Mouse (Mus musculus) granulocyte monocyte progenitor cell, adult 5-6 weeks (primary cell): ENCODE results near the gene Gcnt4. TPM values are rescaled to one million over a fixed set of nuclear protein-coding genes. Genes with fewer than 3 reads are reported as not detected.
A peak's percentile ranks its signal among the peaks of the same experiment; 100 is the strongest.

Experiments
- ATAC-seq: replicated peaks from 2 replicates; pipeline ENCODE4 v1.8.0; 2016; ENCODE audit warnings: mild to moderate bottlenecking, moderate TSS enrichment, inconsistent platforms; ENCODE audit not compliant: poor library complexity, severe bottlenecking
- total RNA-seq, 2 experiments: library from RNA; stranded (forward) in 1 of 2; stranded (reverse) in 1 of 2; fragments of 200-712, 200-1000 nt in 1 of 2; fragments of >200 nt in 1 of 2; fragmentation: Nextera tagmentation in 1 of 2; gene quantifications; 2 replicates each; pipeline ENCODE4 v1.2.3; 2014 to 2017

Gene Gcnt4
- total RNA-seq, 2 experiments from 2014 or later = 0.69 to 0.88 TPM

GRCm38 (mm10) chr13:96945748-96946147, 21.3 kb downstream of the Gcnt4 start:
- no peak for ATAC-seq

DNA sequence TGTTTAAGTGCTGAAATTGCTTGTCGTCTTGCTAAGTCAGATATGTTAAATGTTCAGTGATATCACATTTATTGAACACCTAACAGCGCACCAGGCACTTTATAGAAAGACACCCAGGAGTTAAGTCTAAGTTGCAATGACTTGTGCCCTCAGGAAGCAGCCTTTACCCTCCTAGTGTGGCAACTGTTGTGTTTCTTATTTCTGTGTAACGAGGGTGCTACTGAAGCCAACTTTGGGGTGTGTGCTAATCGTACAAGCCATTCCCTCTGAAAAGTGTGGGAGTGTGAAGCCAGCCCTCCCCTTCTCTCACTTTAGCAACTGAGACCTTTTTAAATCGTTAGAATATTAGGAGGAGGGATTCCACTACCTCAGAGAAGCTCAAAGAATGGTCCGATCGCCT, 23.2 kb downstream of the Gcnt4 start:
- ATAC-seq = no peak

GRCm38 (mm10) chr13:96951880-96952279, 27.4 kb downstream of the Gcnt4 start:
- ATAC-seq = no peak

- ATAC-seq = no peak
Measured at GRCm38 (mm10) chr13:96956466-96956865, 32.0 kb downstream of the Gcnt4 start.

GRCm38 (mm10) chr13:96960019-96960418, 35.5 kb downstream of the Gcnt4 start:
- ATAC-seq = no peak

DNA sequence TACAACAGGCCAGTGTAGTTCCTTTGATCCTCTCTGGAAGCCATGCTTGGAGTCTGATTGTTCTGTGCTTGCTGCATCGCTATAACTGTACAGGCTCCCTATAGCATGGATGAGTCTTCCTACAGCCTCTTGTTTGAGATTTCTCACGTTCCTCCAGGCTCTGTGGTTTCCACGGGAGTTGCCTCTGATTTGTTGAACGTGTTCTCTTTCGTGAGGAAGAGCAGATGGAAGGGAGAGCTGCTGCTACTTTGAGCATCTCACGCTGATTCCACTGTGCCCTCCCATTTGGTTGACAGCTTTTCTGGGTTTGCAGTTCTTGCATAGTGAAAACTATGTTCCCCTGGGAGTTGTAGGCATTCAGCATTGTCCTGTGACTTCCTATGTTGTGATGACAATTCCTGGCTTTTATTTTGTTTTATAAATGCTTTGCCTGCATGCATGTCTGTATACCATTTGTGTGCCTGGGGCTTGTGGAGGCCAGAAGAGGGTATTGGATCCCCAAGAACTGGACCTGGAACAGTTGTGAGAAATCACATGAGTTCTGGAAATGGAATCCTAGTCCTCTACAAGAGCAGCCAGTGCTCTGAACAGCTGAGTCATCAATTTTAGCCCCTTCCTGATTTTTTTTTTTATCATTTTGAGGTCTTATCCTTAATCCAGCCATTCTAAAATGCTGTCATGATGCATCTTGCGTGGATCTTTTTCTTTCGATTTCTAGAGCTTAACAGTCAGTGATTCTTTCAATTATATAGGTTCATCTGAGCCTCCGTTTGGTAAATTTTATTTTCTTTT, 37.1 kb downstream of the Gcnt4 start:
- ATAC-seq = no peak

DNA sequence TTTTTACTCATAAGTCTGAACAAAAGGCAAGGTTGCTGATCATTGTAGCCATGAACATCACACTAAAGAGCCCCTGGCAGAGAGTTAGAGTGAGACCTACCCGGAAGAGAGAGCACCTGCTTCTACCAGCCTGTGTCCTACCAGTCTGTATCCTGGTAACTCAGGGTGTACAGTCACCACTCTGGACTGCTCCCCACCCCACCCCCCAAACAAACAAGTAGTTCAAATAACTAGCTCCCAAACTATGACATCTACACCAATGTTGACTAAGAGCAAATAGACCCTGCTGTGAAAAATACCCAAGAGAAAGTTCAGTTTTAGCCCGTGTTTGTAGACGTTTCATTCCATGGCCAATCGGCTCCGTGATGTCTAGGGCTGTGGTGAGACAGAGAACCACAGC, 38.3 kb downstream of the Gcnt4 start:
- ATAC-seq = no peak

DNA sequence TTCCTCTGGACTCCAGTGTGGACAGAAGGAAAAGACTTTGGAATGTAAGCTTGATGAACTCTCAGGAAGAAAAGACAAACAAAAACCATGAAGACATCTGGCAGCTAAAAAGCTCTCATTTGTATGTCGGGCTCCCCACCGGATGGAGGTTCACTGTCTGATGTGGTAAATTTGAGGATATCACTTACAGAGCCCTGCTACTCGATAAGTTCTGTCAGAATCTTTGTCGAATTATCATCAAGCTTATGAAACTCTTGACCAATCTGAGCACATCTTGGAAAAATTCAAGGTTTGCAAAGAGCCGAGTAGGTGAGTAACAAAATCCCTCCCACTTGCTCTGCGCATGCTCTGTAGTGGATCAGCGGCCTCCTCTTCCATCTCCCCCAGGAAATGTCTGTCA, 40.5 kb downstream of the Gcnt4 start:
- ATAC-seq = no peak

- no peak for ATAC-seq
Measured at GRCm38 (mm10) chr13:96966210-96967089, 42.0 kb downstream of the Gcnt4 start.

DNA sequence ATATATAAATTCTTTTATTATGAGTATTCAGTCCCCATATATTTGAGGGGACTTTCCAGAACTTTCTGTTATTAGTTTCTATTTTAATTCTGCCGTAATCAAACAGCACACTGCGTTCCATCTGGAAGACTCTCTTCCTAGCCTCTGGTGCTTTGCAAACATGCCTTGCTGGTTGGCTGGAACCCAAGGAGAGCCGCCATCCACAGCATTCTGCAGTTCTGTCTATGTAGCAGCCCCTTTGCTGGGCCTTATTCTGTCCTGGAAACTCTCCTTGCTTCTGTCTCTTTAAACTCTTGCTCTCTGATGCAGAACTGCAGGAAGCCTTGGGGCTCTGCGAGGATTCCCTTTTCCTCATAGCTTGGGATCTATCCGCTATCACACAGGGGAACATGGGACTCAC, 42.6 kb downstream of the Gcnt4 start:
- no peak for ATAC-seq

DNA sequence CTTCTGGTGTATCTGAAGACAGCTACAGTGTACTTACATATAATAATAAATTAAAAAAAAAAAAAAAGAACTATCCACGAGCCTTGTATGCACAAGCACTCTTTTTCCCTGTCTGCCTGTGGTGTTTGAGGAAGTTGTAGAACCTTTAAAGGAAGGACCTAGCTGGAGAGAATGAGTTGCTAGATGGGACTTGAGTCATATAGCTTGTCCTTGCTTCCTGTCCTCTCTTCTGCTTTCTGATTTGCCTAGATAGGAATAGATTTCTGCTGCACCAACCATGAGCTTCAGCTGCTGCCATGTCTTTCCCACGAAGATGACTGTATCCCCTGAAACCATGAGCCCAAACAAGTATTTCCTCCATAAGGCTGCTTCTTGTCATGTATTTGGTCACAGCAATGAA, 43.3 kb downstream of the Gcnt4 start:
- ATAC-seq = peak; percentile 80

- ATAC-seq = no peak
Measured at GRCm38 (mm10) chr13:96971076-96971475, 46.6 kb downstream of the Gcnt4 start.

DNA sequence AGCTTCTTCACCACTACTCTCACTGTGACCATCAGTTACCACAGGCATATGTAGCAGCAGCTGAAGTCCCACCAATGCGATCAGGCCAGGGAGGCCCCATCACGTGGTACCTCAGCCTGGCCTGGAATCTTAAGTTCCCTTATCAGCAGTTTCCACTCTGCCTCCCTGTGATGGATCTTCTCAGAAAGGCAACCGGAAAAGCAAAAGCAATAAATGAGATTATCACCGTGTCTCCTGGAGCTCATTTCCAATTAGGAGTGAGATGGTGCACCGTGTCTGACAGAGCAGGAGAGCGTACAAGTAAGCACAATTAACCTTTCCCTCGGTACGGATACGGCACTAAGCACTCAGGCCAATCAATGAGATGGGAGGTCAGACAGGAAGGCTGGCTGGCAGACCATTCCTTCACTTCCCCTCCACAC, 47.4 kb downstream of the Gcnt4 start:
- ATAC-seq = no peak; the same call in 1 of the 2 replicates

DNA sequence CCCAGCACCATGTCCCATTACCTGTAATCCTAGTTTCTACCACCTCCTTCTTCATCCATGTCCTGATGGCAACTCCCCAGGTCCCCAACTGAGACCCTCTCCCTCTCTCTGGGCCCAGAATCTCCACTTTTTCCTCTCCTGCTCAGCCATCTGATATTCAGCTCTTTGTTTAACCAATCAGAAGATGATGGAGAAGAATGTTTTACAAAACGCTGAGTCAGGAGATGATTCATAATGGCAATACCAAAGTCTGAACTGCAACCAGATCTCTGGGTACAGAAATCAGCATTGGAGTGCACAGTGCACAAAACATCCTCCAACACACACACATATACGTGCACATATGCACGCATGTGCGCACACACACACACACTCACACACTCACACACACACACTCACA, 48.8 kb downstream of the Gcnt4 start:
- ATAC-seq = no peak

GRCm38 (mm10) chr13:96976986-96977595, 52.6 kb downstream of the Gcnt4 start:
- ATAC-seq = no peak

GRCm38 (mm10) chr13:96980561-96980960, 56.1 kb downstream of the Gcnt4 start:
- no peak for ATAC-seq

GRCm38 (mm10) chr13:96983251-96984126, 59.0 kb downstream of the Gcnt4 start:
- peak; percentile 93 for ATAC-seq

- ATAC-seq = no peak
Measured at GRCm38 (mm10) chr13:96984688-96985087, 60.2 kb downstream of the Gcnt4 start.

DNA sequence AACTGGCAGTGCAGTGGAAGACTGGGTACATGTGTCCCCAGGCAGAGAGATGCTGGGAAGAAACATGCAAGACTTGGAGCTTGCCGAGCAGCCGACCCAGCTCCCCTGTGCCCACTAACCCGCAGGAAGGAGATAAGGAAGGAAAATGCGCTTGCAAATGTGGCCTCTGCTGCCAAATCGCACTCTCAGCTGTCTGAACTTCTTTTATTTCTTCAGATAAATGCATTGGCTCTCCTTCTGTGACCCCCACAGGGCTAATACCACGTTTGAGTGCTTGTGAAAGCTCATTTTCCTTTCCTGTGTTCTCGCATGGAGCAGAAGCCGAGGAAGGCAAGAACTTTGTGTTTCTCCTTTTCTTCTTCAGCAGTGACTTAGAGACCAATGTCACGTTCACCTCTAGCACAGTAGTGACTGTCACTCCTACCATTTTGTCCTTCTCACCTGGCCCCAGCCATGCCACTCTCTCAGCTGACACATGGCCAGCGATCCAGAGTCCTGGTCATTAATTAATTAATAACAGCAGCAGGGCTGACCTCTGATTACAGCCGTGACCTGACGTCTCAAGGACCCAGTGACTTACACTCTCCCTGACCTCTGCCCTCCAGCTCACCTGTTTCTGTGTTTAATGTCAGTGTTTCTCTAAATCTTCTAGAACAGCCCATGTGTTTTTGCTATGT, 61.2 kb downstream of the Gcnt4 start:
- no peak for ATAC-seq
